Mouse (Mus musculus): ENCODE data around the gene Prkch.

Prkch gene

GRCm38 (mm10) chr12:73794151-73794883 lies 209.7 kb downstream of the Prkch start:
- in situ Hi-C loops (cut with MboI; ENCODE audit: low pct_unique_long_range_greater_than_20kb in 1 of 2, low sequenced_read_pairs in 2 of 2, unreplicated experiment in 1 of 2) = no loop called here

GRCm38 (mm10) chr12:73799671-73800070 lies 215.1 kb downstream of the Prkch start:
- in situ Hi-C loops (cut with MboI; ENCODE audit: low pct_unique_long_range_greater_than_20kb in 1 of 2, low sequenced_read_pairs in 2 of 2, unreplicated experiment in 1 of 2) = no loop called here

GRCm38 (mm10) chr12:73800886-73801285 lies 216.3 kb downstream of the Prkch start:
- in situ Hi-C loops (cut with MboI; ENCODE audit: low pct_unique_long_range_greater_than_20kb in 1 of 2, low sequenced_read_pairs in 2 of 2, unreplicated experiment in 1 of 2) = no loop called here

GRCm38 (mm10) chr12:73801845-73802244 lies 217.2 kb downstream of the Prkch start:
- in situ Hi-C loops (cut with MboI; ENCODE audit: low pct_unique_long_range_greater_than_20kb in 1 of 2, low sequenced_read_pairs in 2 of 2, unreplicated experiment in 1 of 2) = no loop called here

GRCm38 (mm10) chr12:73802379-73803057 lies 217.9 kb downstream of the Prkch start:
- in situ Hi-C loops (cut with MboI; ENCODE audit: low pct_unique_long_range_greater_than_20kb in 1 of 2, low sequenced_read_pairs in 2 of 2, unreplicated experiment in 1 of 2) = no loop called here

GRCm38 (mm10) chr12:73803946-73804345 lies 219.3 kb downstream of the Prkch start:
- in situ Hi-C loops (cut with MboI; ENCODE audit: low pct_unique_long_range_greater_than_20kb in 1 of 2, low sequenced_read_pairs in 2 of 2, unreplicated experiment in 1 of 2) = no loop called here

GRCm38 (mm10) chr12:73805541-73805940 lies 220.9 kb downstream of the Prkch start:
- in situ Hi-C loops (cut with MboI; ENCODE audit: low pct_unique_long_range_greater_than_20kb in 1 of 2, low sequenced_read_pairs in 2 of 2, unreplicated experiment in 1 of 2) = no loop called here

- in situ Hi-C loops (cut with MboI; ENCODE audit: low pct_unique_long_range_greater_than_20kb in 1 of 2, low sequenced_read_pairs in 2 of 2, unreplicated experiment in 1 of 2) = no loop called here
Observed at GRCm38 (mm10) chr12:73806003-73806402, 221.4 kb downstream of the Prkch start.

GRCm38 (mm10) chr12:73807228-73807627 lies 222.6 kb downstream of the Prkch start:
- in situ Hi-C loops (cut with MboI; ENCODE audit: low pct_unique_long_range_greater_than_20kb in 1 of 2, low sequenced_read_pairs in 2 of 2, unreplicated experiment in 1 of 2) = no loop called here

GRCm38 (mm10) chr12:73810041-73810795 lies 225.6 kb downstream of the Prkch start:
- in situ Hi-C loops (cut with MboI; ENCODE audit: low pct_unique_long_range_greater_than_20kb in 1 of 2, low sequenced_read_pairs in 2 of 2, unreplicated experiment in 1 of 2) = no loop called here

- in situ Hi-C loops (cut with MboI; ENCODE audit: low pct_unique_long_range_greater_than_20kb in 1 of 2, low sequenced_read_pairs in 2 of 2, unreplicated experiment in 1 of 2) = no loop called here
Observed at GRCm38 (mm10) chr12:73810903-73811302, 226.3 kb downstream of the Prkch start.

- in situ Hi-C loops (cut with MboI; ENCODE audit: low pct_unique_long_range_greater_than_20kb in 1 of 2, low sequenced_read_pairs in 2 of 2, unreplicated experiment in 1 of 2) = no loop called here
Observed at GRCm38 (mm10) chr12:73812198-73812597, 227.6 kb downstream of the Prkch start.

GRCm38 (mm10) chr12:73813016-73813900 lies 228.7 kb downstream of the Prkch start:
- in situ Hi-C loops (cut with MboI; ENCODE audit: low pct_unique_long_range_greater_than_20kb in 1 of 2, low sequenced_read_pairs in 2 of 2, unreplicated experiment in 1 of 2) = no loop called here

GRCm38 (mm10) chr12:73814056-73814735 lies 229.6 kb downstream of the Prkch start:
- in situ Hi-C loops (cut with MboI; ENCODE audit: low pct_unique_long_range_greater_than_20kb in 1 of 2, low sequenced_read_pairs in 2 of 2, unreplicated experiment in 1 of 2) = no loop called here

- in situ Hi-C loops (cut with MboI; ENCODE audit: low pct_unique_long_range_greater_than_20kb in 1 of 2, low sequenced_read_pairs in 2 of 2, unreplicated experiment in 1 of 2) = no loop called here
Observed at GRCm38 (mm10) chr12:73814897-73815296, 230.3 kb downstream of the Prkch start.

GRCm38 (mm10) chr12:73815463-73815862 lies 230.9 kb downstream of the Prkch start:
- in situ Hi-C loops (cut with MboI; ENCODE audit: low pct_unique_long_range_greater_than_20kb in 1 of 2, low sequenced_read_pairs in 2 of 2, unreplicated experiment in 1 of 2) = no loop called here

- in situ Hi-C loops (cut with MboI; ENCODE audit: low pct_unique_long_range_greater_than_20kb in 1 of 2, low sequenced_read_pairs in 2 of 2, unreplicated experiment in 1 of 2) = no loop called here
Observed at GRCm38 (mm10) chr12:73815892-73816291, 231.3 kb downstream of the Prkch start.

GRCm38 (mm10) chr12:73816866-73817265 lies 232.3 kb downstream of the Prkch start:
- in situ Hi-C loops (cut with MboI; ENCODE audit: low pct_unique_long_range_greater_than_20kb in 1 of 2, low sequenced_read_pairs in 2 of 2, unreplicated experiment in 1 of 2) = no loop called here
